Mouse (Mus musculus): ENCODE measurements around the gene Map2k6. TPM values are rescaled to one million over a fixed set of nuclear protein-coding genes. Genes with fewer than 3 reads are reported as not detected.

The Map2k6 gene
- total RNA-seq, 2 experiments from 2014 or later, result 7.6 to 11.0 TPM

DNA sequence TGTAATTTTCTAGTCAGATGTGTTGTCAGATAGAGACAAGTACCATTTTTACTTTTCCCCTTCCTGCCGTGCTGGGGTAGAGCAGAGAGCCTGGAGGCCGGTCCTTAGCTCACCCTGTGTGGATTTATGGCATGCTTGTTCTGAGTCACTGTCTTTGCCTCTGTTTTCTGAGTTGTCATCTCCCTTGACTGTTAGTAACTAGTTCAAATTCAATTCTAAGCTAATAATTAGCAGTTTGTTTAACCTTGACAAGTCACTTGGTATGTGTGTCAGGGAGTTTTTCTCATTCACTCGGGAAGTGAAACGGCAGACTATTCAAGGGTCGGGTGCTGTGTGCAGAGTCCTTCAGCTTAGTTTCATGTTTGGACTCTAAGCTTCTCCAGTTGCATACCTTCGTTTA is 86.2 kb downstream of the Map2k6 start:
- DNase-seq, result peak; percentile 19

DNA sequence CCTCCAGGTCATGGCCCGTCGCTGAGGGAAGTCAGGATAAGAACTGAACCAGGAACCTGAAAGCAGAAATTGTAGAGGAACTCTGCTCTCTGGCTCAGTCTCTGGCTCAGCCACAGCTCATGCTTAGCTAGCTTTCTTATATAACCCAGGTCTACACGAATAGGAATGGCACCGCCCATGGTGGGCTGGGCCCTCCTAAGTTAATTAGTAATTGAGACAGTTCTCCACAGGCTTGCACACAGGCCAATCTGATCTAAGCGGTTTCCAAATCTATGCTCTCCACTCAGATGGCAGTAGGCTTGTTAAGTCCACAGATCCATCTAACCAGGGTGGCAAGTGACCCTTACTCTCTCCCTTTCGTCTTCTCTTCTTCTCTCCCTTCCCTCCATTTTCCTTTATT is 88.9 kb downstream of the Map2k6 start:
- DNase-seq, result no peak

DNA sequence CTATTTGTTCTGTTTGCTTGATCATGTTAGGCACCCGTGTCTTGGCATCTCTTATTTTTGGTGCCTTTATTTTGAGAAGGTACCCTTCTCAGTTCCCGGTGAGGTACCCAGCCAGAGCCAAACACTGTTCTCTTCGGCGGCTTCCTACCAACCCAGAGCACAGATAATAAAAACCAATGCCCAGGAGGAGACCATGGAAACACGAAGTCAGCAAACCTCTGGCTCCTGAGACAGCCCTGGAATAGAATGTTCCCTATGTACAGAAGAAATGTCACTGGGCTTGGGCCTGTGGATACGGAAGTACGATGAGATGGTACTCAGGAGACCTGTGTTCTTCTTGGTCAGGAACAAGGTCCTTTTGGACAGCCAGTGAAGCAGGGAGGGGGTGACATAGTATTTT is 89.4 kb downstream of the Map2k6 start:
- DNase-seq, result no peak

DNA sequence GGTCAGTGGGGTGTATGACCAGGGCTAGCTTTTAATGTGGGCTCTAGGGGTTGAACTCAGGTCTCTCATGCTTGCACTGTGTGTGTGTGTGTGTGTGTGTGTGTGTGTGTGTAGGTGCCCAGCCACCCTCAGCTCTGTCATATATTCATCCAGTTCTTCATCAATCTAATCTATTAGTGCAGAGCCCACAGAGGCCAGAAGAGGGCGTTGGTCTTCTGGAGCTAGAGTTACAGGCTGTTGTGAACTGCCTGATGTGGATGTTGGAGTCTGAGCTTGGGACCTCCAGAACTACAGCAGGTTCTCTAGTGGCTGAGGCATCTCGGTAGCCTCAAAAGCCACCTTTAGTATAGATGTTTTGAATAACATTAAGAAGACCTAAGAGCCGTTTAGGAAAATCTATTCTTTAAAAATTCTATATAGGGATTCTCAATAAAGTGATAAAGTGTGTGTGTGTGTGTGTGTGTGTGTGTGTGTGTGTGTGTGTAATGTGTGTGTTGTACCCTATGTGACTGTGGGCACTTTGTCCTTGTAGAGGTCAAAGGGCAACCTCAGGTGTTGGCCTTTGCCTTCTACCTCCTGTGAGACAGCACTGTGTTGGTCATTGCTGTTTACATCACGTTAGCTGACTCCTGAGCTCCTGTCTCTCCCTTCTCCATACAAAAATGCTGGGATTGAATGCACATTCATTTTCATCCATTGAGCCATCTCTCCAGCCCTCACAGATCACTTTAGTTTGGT is 96.6 kb downstream of the Map2k6 start:
- DNase-seq, result no peak

DNA sequence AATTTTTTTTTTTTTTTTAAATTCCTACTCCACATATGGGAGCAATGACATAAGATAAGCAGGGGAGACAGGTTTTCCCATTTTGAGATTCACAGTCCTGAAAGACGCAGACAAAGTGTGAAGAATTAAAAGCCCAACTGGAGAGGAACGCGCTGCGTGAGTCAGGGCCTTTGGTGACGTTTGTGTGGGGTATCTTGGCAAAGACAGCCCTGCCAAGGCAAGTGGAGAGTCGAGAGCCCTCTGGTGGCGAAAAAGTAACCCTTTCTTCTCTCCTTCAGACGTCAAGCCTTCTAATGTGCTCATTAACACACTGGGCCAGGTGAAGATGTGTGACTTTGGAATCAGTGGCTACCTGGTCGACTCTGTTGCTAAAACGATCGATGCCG is 97.1 kb downstream of the Map2k6 start:
- DNase-seq, result peak; percentile 67

DNA sequence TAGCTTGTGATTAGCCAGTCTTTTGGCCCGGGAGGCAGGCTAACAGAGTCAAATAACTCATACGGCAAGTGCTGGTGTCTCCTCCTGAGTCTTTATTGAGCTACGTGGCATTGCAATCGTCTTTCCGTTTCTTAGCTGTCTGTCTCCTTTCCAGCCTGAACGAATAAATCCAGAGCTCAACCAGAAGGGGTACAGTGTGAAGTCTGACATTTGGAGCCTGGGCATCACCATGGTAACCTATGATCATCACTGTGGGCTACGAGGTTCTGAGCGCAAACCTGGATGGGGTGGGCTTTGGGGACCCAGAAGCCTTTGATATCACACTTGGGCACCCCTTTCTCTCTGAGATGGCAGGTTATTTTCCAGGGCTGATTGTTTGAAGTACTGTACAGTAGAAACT is 98.8 kb downstream of the Map2k6 start:
- DNase-seq, result no peak

DNA sequence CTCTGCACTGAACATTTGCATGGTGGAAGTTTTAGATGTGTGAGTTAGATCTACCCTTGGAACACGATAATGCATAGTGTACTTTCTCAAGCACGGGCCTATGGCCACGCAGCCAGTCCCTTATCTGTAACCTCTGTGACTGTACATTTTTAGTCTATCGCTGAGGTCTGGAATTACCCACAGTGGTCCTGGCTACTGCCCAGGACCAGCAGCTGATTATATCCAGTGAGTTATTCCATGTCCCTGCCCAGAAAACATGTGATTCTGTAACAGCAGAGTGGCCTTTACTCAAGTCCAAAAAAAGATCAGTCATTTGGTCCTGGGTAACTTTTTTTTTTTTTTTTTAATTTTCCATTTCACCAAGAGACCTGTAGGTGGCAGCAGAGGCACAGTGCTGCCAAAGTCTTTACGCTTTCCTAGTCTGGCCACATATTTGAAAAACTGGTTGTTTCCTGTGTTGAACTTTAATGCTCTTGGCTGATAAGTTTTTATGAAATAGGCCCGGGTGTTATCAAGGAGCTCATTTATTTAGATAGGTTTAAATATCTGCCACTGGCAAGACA is 99.8 kb downstream of the Map2k6 start:
- peak; percentile 47 for DNase-seq

DNA sequence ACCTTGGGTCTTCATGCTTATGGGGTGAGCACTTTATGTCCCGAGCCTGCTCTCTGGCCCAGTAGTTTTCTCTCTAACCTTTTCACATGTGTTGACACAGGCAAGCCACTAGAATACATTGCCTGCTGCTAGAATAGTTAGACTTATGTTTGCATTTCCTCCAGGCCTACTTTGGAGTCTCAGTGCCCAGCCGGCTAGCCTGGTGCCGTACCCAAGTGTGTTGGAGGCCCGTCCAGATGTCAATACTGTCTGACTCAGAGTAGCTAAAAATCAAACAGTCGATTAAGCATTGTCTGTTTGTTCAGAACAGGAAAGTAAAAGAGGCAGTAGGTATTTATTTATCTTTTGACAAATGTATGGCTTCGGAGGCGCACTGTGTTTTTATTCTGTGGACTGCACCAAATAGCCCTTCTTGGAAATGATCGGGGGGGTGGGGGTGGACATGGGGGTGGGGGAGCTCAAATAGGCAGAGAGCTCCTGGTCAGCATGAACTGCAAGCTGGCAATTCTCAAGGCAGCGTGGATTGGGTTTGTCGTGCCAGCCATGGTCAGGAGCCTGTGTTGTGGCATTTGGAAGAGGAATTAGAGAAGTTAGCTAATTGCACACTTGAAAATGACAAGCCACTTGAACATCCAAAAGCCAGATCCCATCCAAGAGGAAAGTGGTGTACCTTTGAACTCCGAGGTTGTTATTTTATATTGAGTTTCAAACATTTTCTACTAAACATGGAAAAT is 104.2 kb downstream of the Map2k6 start:
- DNase-seq, result no peak

DNA sequence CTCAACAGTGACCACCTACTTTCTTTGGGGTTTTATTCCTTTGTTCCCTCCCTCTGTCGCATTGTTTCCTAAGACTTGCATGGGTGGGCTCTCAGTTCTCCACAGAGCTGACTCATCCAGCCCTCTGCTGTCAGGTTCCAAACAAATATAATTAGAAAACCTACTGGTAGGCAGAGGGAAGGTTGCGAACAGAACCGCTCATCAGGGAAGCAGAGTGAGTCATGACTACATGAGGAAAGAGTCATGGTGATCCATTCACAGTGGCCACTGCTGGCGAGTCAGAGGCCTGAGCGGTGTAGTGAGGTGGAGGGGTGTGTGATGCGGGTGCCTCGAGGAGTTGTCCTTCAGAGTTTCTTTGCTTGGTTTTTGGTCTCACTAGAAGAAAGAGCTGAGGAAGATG is 112.5 kb downstream of the Map2k6 start:
- no peak for DNase-seq

DNA sequence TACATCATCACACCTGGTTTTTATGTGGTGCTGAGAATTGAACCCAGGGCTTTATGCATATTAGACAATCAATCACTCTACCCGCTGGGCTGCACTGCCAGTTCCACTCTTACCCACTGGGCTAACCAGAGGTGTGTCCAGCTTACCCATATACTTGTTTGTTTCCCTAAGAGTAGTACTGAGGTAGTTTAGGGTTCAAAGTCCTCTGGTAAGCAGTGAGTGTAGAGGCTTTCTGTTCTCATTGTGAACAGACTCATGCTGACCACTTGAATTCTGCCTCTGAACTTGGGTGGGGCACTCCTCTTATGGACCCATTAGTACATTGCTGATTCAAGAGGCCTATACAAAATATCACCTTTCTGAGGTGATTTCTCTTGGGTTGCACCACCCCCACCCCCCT is 119.7 kb downstream of the Map2k6 start:
- no peak for DNase-seq

DNA sequence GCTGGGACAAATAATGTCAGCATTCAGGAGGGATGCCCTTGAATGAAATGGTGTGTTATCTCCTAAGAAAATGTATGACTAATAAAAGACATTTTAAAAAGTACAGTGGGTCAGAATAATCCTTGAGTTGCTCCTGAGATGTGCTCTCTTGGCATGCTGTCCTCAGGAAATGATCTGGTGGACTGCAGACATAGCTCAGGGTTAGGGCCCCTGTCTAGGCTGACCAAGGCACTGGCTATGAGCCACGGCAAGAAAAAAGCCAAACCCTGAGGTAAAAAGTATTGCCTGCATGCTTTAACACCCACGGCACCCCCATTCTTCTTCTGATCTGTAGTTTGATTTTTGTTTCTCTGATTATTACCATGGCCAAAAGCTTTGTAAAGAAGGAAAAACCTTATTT is 124.0 kb downstream of the Map2k6 start:
- DNase-seq, result peak; percentile 20

DNA sequence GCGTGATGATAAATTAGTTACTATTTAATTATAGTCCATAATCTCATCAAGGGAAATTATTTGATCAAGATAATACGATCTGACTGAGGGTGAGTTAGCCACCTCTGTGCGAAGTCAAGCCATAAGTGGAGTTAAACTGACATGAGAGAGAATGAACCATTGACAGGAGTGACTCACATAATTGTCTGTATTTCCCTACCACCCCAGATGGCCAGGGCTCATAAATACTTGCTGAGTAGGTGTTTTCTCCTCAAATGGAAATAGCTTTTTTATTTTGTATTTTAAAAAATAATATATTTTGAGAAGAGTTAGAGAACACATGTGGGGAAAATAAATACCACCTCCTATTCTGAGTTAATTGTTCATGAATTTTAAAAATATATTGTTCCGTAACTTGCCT is 127.2 kb downstream of the Map2k6 start:
- no peak for DNase-seq

DNA sequence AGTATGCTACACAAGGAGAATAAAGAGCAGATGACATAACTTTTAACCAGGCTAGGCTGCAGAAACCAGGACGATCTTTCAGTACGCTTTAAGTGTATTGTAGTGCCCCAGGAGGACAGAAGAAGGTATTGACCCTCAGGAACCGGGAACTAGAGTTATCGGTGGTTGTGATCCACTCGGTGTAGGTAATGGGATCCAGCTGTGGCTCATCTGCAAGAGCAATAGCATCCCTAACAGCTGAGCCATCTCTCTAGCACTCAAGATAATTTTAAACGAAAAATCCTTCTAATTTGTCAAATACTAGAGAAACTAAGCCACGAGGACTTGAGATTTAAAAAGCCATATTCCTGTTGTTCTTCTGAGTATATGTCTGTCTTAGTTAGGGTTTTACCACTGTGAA is 132.2 kb downstream of the Map2k6 start:
- DNase-seq, result no peak

DNA sequence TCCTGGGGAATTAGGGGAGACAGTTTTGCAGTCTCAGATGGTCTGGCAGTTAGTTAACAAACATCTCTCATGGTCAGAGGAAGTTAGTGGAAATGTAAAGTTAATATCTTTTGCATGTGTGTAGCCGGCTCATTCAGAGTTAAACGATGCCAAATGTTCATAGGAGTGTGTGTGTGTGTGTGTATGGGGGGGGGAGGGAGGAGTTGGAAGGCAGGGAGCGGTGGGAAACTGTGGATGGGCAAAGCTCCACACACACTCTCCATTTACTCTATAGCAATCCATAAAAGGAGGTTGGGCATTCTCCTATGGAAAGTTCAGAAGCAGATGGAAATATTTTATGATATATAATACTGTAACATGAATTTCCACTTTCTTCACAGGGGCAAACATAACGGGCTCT is 135.9 kb downstream of the Map2k6 start:
- no peak for DNase-seq

DNA sequence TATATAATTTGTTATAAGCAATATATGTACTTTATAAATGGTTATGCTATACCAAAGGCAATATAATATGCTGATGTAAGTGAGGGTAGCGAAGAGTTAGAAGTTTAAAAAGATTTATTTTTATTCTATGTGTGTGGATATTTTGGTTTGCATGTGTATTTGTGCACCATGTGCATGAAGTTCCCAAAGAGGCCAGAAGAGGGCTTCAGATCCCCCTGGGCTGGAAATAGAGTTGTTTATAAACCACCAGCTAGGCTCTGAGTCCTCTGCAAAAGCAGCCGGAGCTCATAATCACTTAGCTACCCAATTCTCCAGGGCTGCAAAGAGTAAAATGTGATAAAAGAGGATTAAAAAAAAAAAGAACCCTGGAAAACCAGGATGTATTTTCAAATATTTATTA is 137.6 kb downstream of the Map2k6 start:
- no peak for DNase-seq

DNA sequence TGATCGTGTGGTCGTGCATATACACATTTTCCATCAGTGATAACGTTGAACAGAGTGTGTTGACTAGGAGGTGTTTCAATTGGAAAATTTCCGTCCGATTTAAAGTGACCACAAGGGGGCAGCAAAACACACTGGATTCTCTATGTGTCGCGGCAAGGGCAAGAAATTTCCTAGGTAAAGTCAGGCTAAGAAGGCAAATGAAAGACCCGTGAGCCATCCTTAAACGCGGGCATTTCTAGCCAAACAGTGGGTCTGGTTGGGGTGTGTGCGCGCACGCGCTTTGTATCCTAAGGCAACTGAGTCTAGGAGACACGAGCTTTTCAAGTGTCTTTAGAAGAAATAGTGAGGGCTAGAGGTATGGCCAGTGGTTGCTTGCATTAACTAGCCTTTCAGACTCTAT is 138.7 kb downstream of the Map2k6 start:
- peak; percentile 81 for DNase-seq

DNA sequence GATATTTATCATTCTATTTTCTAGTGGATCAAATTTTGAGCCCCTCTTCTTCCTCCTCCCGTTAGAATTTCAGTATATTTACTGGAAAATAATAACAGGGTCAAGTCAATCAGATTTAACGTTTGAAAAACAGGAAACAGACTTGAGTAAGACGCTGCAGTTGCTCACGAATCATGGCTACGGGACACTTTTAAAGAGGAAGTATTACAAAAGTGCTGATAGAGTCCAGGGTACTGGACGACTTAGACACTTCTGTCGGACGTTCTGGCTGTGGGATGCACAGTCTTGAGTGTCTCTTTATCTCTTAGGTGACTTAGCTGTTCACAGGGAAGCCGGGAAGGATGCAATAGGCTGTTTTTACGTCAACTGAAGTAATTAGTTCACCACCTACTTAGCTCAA is 139.3 kb downstream of the Map2k6 start:
- DNase-seq, result no peak

DNA sequence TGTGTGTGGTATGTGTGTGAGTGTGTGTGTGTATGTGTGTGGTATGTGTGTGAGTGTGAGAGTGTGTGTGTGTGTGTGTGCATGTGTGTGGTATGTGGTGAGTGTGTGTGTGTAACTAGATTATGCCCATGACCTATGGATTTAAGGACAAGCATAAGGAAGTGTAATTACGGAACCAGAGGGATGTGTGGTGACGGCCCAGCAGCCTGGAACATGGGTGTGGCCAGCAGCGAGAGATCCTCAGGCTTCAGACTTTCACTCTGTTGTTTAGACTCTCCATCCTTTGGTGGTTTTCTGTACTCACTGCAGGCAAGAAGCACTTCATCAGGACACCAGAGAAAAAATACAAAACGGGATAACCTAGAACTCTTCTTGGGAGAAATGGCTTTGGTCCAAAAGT is 143.0 kb downstream of the Map2k6 start:
- no peak for DNase-seq

DNA sequence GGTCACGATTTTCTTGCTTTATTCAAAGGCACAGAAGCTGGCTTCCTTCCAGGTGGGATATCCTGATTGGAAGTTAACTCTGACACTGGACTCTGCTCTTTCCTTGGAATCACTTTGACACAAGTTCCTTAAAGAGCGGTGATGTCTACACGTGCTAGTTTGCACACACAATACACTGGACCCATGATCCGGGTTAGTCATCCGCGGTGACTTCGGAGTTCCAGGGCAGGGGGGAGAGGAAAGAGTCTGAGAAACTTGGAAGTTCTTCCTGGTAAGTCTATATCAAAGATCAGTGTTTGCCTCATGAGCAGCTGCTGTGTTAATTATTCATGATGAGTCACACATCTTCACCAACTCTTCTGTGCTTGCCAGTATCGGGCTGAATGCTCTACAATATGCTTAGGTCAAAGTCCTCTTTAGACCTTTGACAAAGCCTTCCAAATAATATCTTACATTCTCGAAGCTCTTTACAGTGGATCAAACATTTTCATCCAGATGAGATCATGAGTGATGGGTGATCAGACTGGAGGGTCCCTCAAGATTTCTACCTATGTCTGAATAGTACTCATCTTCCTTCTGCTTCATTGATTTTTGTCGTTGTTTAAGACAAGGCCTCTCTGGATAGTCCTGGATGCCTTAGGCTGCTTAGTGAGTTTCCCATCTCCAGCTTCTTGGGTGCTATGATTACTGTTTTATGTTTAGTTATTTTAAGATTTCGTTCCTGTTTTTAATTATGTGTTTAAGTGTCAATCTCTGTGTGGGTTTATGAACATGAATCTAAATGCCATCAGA is 145.7 kb downstream of the Map2k6 start:
- DNase-seq, result peak; percentile 22

DNA sequence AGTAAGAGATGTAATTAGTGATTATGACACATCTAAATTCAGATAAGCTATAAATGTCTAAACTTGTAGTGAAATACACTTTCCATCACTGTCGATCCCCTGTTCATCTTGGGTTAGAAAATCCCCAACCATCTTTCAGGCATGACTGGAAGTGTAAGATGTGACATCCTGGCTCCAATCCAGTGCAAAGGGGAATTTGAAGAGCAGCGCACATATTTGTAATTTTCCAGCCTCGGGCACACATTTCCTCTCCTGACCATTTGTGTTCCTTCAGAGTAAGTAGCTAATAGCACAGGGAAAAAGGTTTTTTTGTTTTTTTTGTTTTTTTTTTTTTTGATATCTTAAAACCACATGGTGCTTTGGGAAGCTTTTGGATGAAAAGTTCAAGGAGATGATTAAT is 146.5 kb downstream of the Map2k6 start:
- no peak for DNase-seq

DNA sequence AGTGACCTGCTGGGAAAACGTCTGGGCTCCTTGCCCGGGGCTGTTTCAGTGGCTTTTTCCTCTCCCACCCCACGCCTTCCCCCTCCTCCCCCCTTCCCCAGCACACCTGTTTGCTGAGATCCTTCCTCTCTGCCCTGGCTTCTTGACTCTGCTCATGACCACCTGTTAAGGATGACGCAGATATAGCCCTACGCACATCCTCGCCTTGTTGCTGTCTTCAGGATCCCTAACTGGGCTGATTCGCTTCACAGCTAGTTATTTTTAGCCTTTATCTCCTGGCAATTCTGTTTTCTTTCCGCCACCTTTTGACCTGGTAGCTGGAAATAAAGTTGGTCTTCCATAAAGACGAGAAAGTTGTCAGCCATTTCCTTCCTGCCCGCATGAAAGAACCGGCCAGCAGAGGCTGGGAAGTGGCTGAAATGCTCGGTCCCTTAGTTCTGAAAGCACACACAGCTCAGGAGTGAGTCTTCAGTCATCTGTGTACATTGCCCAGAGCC is 152.6 kb downstream of the Map2k6 start:
- DNase-seq, result peak; percentile 16

DNA sequence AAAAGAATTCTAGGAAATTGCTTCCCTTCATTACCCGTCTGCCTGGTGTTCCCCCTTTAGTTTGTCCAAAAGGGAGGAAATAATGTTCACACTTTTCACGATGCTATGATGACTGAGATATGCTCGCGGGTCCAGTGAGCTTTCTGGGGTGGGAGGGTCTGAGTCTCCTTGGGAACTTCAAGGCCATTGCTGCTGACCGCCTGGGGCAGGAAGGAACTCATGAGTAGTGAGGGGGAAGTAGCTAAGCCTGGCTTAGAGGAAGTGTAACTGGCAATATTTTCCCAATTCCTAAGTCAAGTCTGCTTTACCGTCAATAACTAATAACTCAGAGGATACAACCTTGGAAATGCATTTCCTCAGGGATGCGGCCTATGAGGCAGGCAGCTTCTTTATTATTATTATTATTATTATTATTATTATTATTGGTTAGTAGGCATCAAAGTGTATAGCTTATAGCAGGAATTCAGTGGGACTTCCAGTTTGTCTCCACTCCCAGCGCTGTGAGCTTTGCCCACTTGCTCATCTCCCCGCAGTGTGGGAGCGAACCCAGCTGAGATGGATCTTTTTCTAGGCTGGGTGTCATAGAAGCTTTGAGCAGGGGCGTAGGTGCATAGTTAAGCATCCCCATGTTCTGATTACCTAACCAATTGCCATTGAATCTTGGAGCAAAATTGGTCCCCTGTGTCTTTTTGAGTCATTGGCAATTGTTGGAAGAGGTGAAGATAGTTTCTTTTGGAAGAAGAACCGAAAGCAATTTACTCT is 163.6 kb downstream of the Map2k6 start:
- no peak for DNase-seq

Measured in adrenal gland, postnatal 10 days (tissue).